Mouse (Mus musculus) left cerebral cortex, postnatal 4 days (tissue): ENCODE data around the gene Col4a6. TPM values are rescaled to one million over a fixed set of nuclear protein-coding genes. Genes with fewer than 3 reads are reported as not detected.

ENCODE experiments used
- DNase-seq: peaks from one replicate; pipeline ENCODE4 v3.0.0-alpha.2; 2022
- intact Hi-C: fragments of 180-260 bp; cut with DNase I; formaldehyde crosslinking; loops from one replicate; pipeline ENCODE4 v1.15.1; 2025
- total RNA-seq, 2 experiments: library from RNA; stranded (reverse); gene quantifications; 2 replicates each; pipeline ENCODE4 v1.2.3; 2021

Gene Col4a6
- total RNA-seq, 2 experiments from 2014 or later, result 3.5 to 5.2 TPM

GRCm38 (mm10) chrX:141265986-141266385, 207.9 kb downstream of the Col4a6 start:
- intact Hi-C loops, result no loop called here
- peak; percentile 3 for DNase-seq

GRCm38 (mm10) chrX:141249636-141250035, 224.2 kb downstream of the Col4a6 start:
- intact Hi-C loops, result no loop called here

DNA sequence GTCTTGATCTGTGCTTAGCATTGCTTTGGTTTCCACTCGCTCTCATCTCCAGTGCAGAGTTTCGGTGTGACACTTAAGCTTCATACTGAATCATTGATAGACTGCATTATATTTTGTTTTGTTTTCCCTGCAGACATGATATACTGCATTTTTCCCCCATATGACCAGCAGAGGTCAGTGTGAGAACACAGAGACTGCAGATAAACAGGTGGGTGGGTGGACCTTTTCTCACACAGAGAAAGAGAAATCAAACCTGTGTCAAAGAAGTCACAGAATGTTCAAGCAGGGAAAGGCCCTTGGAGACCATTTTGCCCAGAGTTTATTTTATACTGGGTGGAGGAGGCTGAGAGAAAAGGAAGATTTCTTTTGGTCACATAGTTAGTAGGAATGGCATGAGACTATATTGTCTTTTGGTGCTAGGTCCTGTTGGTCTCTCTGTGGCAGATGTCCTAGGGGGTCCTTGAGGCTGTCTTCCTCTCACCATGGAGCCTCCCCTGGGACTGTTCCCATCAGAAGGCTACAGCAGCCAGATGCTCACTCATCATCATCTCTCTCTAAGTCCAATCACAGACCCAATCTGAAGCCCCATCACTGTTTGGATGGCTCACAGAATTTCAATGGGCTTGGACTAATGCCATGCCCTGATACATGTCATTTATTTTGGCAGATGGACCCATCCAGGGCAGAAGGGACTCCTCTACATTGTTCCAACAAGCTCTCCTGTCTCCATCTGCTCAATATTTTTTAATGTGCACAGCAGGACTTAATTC, 237.1 kb downstream of the Col4a6 start:
- DNase-seq, result peak; percentile 53
- intact Hi-C loops, result no loop called here

More at GRCm38 (mm10) chrX:141249636-141250035, 224.2 kb downstream of the Col4a6 start:
- DNase-seq, result no peak

DNA sequence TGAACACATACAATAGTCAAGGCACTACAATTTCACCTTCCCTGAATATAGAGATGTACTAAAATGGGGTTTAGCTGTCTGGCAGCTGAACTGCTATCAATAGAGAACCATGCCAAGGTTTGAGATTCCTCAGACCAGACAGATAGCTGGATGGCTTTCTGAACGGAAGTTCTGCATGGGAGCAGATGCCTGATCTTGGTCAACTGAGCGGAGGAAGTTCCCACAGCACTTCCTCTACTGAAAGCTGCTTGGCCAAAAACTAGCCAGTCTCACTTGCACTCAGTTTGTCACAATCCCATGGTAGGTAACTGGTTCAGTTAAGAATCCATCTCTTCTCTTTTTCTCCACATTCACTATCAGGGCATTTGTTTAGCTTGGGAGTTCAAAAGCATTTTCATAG, 245.7 kb downstream of the Col4a6 start:
- intact Hi-C loops, result no loop called here

GRCm38 (mm10) chrX:141212802-141213201, 261.1 kb downstream of the Col4a6 start:
- intact Hi-C loops, result loop anchor here (2.0 kb wide), 1 partner anchor 884 kb away; no protein-coding TSS in a partner anchor

More for the DNA sequence above, 245.7 kb downstream of the Col4a6 start:
- DNase-seq, result no peak

DNA sequence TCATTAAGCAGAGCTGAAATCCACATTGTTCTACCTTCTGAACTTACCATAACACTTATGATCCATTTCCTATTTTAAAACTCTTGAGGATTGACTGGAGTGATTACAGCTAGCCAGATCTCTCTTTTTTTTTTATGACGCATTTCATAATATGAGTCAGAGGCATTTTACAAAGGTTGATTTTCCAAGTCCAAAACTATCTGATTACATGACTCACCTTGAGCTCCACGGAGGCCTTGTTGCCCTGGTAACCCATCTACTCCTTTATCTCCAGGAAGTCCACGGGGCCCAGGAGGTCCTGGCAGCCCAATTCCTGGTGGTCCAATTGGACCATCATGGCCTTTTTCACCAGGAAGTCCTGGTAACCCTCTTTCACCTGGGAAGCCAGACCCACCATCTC, 274.9 kb downstream of the Col4a6 start:
- intact Hi-C loops, result no loop called here
- DNase-seq, result no peak

More at GRCm38 (mm10) chrX:141212802-141213201, 261.1 kb downstream of the Col4a6 start:
- DNase-seq, result peak; percentile 35

GRCm38 (mm10) chrX:141195036-141195435, 278.8 kb downstream of the Col4a6 start:
- intact Hi-C loops, result no loop called here
- no peak for DNase-seq

- DNase-seq, result peak; percentile 20
- intact Hi-C loops, result no loop called here
Observed at GRCm38 (mm10) chrX:141175353-141175752, 298.5 kb downstream of the Col4a6 start.

- no peak for DNase-seq
Observed at GRCm38 (mm10) chrX:141165067-141165466, 308.8 kb downstream of the Col4a6 start.

GRCm38 (mm10) chrX:141160371-141160770, 313.5 kb downstream of the Col4a6 start:
- intact Hi-C loops, result no loop called here
- DNase-seq, result no peak

More at GRCm38 (mm10) chrX:141165067-141165466, 308.8 kb downstream of the Col4a6 start:
- intact Hi-C loops, result no loop called here

DNA sequence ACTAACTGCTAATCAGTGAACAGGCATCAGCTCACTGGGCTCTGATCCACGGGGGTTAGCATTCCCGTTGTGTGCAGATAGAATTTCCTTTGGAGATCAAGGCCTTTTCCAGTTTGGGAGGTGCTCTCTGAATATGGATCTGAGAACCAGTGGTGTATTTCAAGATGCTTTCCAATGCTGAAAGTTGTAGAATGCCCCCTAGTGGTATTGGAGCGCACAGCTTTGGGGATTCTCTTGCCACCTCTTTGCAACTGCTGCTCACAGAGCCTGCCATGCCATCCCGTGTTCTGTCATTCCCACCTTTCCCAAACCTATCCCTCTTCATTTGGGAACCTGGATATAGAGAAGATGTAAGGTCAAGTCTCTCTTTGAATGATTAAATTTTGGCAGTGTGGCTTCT, 315.7 kb downstream of the Col4a6 start:
- no peak for DNase-seq
- intact Hi-C loops, result no loop called here

DNA sequence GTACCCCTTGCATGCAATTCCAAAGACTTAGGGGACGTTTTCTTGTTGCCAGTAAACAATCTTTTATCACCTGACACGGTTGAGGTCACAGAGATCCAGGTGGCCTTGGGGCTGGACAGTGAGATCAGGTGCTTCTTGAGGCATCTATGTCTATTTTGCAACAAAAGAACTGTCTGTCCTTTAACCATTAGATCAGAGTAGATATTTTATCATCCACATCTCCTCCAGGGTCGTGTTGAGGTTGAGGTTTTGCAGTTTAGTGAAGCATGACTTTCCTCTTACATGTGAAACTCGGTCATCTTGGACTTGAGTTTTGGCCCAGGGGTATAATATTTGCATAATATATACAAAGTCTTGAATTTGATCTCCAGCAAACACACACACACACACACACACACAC, 316.2 kb downstream of the Col4a6 start:
- no peak for DNase-seq
- intact Hi-C loops, result no loop called here

GRCm38 (mm10) chrX:141156696-141157095, 317.2 kb downstream of the Col4a6 start:
- intact Hi-C loops, result no loop called here
- no peak for DNase-seq

DNA sequence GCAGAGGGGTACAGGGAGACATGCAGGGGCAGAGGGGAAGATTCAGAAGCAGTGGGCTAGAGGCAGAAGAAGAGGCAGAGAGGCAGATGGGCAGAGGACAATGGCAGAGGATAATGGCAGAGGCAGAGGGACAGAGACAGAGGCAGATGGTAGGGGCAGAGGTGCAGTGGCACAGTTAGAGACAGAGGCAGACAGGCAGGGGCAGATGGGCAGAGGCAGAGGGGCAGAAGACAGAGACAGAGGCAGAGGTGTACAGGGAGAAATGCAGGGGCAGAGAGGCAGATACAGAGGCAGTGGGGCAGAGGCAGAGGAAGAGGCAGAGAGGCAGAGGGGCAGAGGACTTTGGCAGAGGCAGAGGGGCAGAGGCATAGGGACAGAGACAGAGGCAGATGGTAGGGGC, 322.7 kb downstream of the Col4a6 start:
- intact Hi-C loops, result no loop called here
- DNase-seq, result no peak

DNA sequence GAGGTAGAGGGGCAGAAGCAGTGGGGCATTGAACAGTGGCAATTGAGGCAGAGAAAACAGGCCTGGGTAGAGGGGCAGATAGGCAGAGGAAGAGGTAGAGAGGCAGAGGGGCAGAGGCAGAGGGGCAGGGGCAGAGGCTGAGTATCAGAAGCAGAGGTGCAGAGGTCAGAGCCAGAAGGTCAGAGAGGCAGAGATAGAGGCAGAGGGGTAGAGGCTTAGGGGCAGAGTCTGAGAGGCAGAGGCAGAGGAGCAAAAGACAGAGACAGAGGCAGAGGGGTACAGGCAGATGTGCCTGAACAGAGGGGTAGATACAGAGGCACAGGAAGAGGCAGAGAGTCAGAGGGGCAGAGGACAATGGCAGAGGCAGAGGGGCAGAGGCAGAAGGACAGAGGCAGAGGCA, 323.6 kb downstream of the Col4a6 start:
- intact Hi-C loops, result no loop called here
- DNase-seq, result no peak

DNA sequence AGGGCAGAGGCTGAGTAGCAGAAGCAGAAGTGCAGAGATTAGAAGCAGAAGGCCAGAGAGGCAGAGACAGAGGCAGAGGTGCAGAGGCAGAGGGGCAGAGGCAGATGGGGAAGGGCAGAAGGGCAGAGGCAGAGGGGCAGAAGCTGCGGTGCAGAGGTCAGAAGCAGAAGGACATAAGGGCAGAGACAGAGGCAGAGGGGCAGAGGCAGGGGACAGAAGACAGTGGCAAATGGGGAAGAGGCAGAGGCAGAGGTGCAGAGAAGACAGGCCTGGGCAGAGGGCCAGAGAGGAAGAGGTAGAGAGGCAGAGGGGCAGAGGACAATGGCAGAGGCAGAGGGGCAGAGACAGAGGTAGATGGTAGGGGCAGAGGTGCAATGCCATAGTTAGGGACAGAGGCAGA, 324.2 kb downstream of the Col4a6 start:
- DNase-seq, result no peak
- intact Hi-C loops, result no loop called here

Other genes with a start within 250 kb of the Col4a6 start
- 1 to 10 TPM; 8.3 to 9.8 TPM for gene Col4a5, start 1.3 kb upstream of the Col4a6 start, total RNA-seq